Mouse (Mus musculus): Measurements from ENCODE around the gene Hoxb4. TPM values are rescaled to one million over a fixed set of nuclear protein-coding genes. Genes with fewer than 3 reads are reported as not detected.

The Hoxb4 gene
- polyA plus RNA-seq, 1 experiment from 2014 or later: 0.77 TPM

- Histone ChIP-seq H3K9me3 (replicated peaks; ENCODE audit: control insufficient read depth, low read length) (no peaks in the 10 kb centered on the region), H3K27ac (ENCODE audit: low read depth, low read length) (no peak overlapping the region), H3K36me3 (ENCODE audit: control insufficient read depth, insufficient read depth, low read length) (no peaks in the 10 kb centered on the region), H3K4me1 (ENCODE audit: control insufficient read depth, insufficient read depth, low read length) (peaks cover 15% of the 10 kb centered on the region; the same call in 1 of the 2 replicates), H3K27me3 (ENCODE audit: control insufficient read depth, insufficient read depth, low read length) (peaks cover 96% of the 10 kb centered on the region), H3K4me3 (ENCODE audit: low read depth, low read length) (peak overlapping the region; percentile 22; the same call in 1 of the 2 replicates), H3K4me2 (peak overlapping the region; percentile 31), H3K9ac (ENCODE audit: low read depth, low read length) (no peak overlapping the region)
- WGBS (ENCODE audit: insufficient replicate concordance): under 1% methylated on average over 49 of the region's 49 CpGs
- 0 out of 2 replicates have a peak, but pooled peaks have one; percentile 23 for ATAC-seq (replicated peaks; ENCODE audit: insufficient number of reproducible peaks, low FRiP score, low TSS enrichment)
Measured at GRCm38 (mm10) chr11:96282795-96283430, 35.2 kb upstream of the Hoxb4 start.

DNA sequence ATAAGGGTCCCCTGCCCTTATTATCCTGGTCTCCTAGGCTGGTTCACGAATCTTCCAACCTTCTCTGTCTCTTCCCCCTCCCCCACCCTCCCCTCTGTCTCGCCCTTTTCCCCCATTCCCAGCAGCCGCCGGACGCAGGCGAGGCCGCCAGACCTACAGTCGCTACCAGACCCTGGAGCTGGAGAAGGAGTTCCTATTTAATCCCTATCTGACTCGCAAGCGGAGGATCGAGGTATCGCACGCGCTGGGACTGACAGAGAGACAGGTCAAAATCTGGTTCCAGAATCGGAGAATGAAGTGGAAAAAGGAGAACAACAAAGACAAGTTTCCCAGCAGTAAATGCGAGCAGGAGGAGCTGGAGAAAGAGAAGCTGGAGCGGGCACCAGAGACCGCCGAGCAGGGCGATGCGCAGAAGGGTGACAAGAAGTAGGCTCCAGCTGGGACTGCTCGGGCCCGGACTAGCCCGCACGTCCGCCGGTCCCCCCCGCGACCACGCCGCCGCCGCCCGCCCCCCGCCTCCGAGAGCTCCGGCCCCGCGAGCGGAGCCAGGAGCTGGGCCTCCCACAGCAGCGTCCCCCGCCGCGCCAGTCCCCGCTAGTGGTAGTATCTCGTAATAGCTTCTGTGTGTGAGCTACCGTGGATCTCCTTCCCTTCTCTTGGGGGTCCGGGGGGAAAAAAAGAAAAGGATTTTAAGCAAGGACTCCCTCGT, 33.9 kb upstream of the Hoxb4 start:
- Histone ChIP-seq H3K4me1 (ENCODE audit: control insufficient read depth, insufficient read depth, low read length) (peaks cover 15% of the 10 kb centered on the region; the same call in 1 of the 2 replicates), H3K9me3 (replicated peaks; ENCODE audit: control insufficient read depth, low read length) (no peaks in the 10 kb centered on the region), H3K4me3 (ENCODE audit: low read depth, low read length) (peak overlapping the region; percentile 40), H3K4me2 (peak overlapping the region; percentile 71), H3K27ac (ENCODE audit: low read depth, low read length) (no peak overlapping the region), H3K27me3 (ENCODE audit: control insufficient read depth, insufficient read depth, low read length) (peaks cover 98% of the 10 kb centered on the region), H3K9ac (ENCODE audit: low read depth, low read length) (no peak overlapping the region), H3K36me3 (ENCODE audit: control insufficient read depth, insufficient read depth, low read length) (no peaks in the 10 kb centered on the region)
- WGBS (ENCODE audit: insufficient replicate concordance): under 1% methylated on average over 49 of the region's 49 CpGs
- no peak for ATAC-seq (replicated peaks; ENCODE audit: insufficient number of reproducible peaks, low FRiP score, low TSS enrichment)

DNA sequence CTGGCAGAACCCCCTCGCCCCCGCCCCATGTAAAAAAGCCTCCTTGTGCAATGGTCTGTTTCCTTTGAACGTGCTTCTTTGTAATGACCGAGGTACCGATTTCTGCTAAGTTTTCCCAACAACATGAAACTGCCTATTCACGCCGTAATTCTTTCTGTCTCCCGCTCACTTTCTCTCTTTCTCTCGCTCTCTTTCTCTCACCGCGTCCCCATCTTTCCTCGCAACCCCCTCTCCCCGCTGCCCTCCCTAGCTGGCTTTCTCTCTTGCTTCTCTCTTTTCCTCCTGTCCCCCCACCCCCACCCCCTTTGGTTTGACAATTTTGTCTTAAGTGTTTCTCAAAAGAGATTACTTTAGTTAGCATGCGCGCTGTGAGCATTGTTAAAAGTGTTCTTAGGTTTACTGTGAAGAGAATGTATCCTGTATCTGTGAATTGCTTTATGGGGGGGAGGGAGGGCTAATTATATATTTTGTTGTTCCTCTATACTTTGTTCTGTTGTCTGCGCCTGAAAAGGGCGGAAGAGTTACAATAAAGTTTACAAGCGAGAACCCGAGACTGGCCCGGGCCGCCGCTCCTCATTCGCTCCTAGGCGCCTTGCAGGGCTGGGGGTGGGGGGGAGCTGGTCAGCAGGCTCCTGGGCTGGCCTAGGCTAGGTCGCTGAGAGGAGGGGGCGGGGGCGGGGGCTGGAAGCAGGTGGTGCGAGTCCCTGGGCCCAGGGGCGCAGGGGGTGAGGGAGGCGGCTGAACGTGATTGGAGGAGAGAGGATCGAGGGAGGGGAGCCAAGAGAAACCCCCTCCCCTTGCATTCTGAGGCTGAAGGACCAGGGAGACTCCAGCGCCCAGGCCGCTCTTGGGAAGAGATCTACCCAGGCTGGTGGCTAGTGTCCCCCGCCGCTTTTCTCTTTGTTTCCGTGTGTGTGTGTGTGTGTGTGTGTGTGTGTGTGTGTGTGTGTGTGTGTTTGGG, 33.0 kb upstream of the Hoxb4 start:
- Histone ChIP-seq H3K9ac (ENCODE audit: low read depth, low read length) (no peak overlapping the region), H3K9me3 (replicated peaks; ENCODE audit: control insufficient read depth, low read length) (no peaks in the 10 kb centered on the region), H3K4me1 (ENCODE audit: control insufficient read depth, insufficient read depth, low read length) (peaks cover 15% of the 10 kb centered on the region; the same call in 1 of the 2 replicates), H3K27ac (ENCODE audit: low read depth, low read length) (no peak overlapping the region), H3K4me3 (ENCODE audit: low read depth, low read length) (peak overlapping the region; percentile 40), H3K4me2 (peak overlapping the region; percentile 71), H3K36me3 (ENCODE audit: control insufficient read depth, insufficient read depth, low read length) (no peaks in the 10 kb centered on the region), H3K27me3 (ENCODE audit: control insufficient read depth, insufficient read depth, low read length) (peaks cover 98% of the 10 kb centered on the region)
- ATAC-seq (replicated peaks; ENCODE audit: insufficient number of reproducible peaks, low FRiP score, low TSS enrichment): no peak
- WGBS (ENCODE audit: insufficient replicate concordance): under 1% methylated on average over 32 of the region's 37 CpGs

GRCm38 (mm10) chr11:96285771-96286738, 32.0 kb upstream of the Hoxb4 start, which contains the start of gene Hoxb7:
Gene Hoxb7 (plus strand): TSS chr11:96286623.
- WGBS (ENCODE audit: insufficient replicate concordance): 2% methylated on average over 43 of the region's 43 CpGs
- Histone ChIP-seq H3K9ac (ENCODE audit: low read depth, low read length) (no peak within 1 kb of the TSS), H3K27ac (ENCODE audit: low read depth, low read length) (no peak within 1 kb of the TSS), H3K4me3 (ENCODE audit: low read depth, low read length) (peak within 1 kb of the TSS; percentile 35), H3K36me3 (ENCODE audit: control insufficient read depth, insufficient read depth, low read length) (no peaks in the 10 kb centered on the region), H3K9me3 (replicated peaks; ENCODE audit: control insufficient read depth, low read length) (no peaks in the 10 kb centered on the region), H3K4me2 (peak within 1 kb of the TSS; percentile 53), H3K4me1 (ENCODE audit: control insufficient read depth, insufficient read depth, low read length) (peaks cover 15% of the 10 kb centered on the region; the same call in 1 of the 2 replicates), H3K27me3 (ENCODE audit: control insufficient read depth, insufficient read depth, low read length) (peaks cover 98% of the 10 kb centered on the region)
- no peak for ATAC-seq (replicated peaks; ENCODE audit: insufficient number of reproducible peaks, low FRiP score, low TSS enrichment)

DNA sequence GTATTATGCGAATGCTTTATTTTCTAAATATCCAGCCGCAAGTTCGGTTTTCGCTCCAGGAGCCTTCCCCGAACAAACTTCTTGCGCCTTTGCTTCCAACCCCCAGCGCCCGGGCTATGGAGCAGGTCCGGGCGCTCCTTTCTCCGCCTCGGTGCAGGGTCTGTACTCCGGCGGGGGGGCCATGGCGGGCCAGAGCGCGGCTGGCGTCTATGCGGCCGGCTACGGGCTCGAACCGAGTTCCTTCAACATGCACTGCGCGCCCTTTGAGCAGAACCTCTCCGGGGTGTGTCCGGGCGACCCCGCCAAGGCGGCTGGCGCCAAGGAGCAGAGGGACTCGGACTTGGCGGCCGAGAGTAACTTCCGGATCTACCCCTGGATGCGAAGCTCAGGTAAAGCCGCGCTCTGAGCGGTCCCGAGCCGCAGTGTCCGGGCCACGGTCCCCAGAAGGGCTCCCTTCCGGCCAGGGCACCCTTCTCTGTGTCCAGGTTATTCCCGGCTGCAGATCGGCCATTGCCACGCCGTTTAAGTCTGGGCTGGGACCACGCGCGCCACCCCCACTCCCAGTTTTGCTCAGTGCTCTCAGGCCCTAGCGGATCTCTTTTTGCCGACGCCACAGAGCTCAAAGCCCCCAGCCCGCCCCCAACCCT, 31.2 kb upstream of the Hoxb4 start:
- peaks cover 15% of the 10 kb centered on the region; the same call in 1 of the 2 replicates for H3K4me1 ChIP-seq (ENCODE audit: control insufficient read depth, insufficient read depth, low read length)
- peaks cover 96% of the 10 kb centered on the region for H3K27me3 ChIP-seq (ENCODE audit: control insufficient read depth, insufficient read depth, low read length)
- no peak overlapping the region for H3K9ac ChIP-seq (ENCODE audit: low read depth, low read length)
- no peak overlapping the region for H3K27ac ChIP-seq (ENCODE audit: low read depth, low read length)
- H3K9me3 ChIP-seq (replicated peaks; ENCODE audit: control insufficient read depth, low read length): no peaks in the 10 kb centered on the region
- H3K4me2 ChIP-seq: peak overlapping the region; percentile 53
- peak overlapping the region; percentile 35 for H3K4me3 ChIP-seq (ENCODE audit: low read depth, low read length)
- no peak for ATAC-seq (replicated peaks; ENCODE audit: insufficient number of reproducible peaks, low FRiP score, low TSS enrichment)
- H3K36me3 ChIP-seq (ENCODE audit: control insufficient read depth, insufficient read depth, low read length): no peaks in the 10 kb centered on the region
- 1% methylated on average over 49 of the region's 55 CpGs for WGBS (ENCODE audit: insufficient replicate concordance)

DNA sequence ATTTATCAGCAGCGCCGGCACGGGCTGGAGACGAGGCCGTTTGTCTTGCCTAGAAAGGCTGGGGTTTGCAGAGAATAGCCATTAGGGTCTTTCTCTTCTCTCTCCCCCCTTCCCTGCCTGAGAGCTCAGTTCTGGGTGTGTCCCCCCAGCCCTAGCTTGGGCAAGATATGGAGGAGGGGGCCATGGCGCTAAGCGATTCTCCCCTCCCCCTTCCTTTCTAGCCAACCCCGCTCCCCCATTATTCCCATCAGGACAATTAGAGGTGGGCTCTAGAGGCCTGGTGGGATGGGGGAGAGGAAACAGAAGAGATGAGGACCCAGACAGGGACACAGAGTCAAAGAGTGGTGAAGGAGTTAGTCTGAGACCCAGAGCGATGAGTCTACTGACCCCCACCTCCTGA, 30.7 kb upstream of the Hoxb4 start:
- Histone ChIP-seq H3K27me3 (ENCODE audit: control insufficient read depth, insufficient read depth, low read length) (peaks cover 96% of the 10 kb centered on the region), H3K4me3 (ENCODE audit: low read depth, low read length) (no peak overlapping the region), H3K9ac (ENCODE audit: low read depth, low read length) (no peak overlapping the region), H3K4me2 (peak overlapping the region; percentile 53), H3K36me3 (ENCODE audit: control insufficient read depth, insufficient read depth, low read length) (no peaks in the 10 kb centered on the region), H3K4me1 (ENCODE audit: control insufficient read depth, insufficient read depth, low read length) (peaks cover 15% of the 10 kb centered on the region; the same call in 1 of the 2 replicates), H3K9me3 (replicated peaks; ENCODE audit: control insufficient read depth, low read length) (no peaks in the 10 kb centered on the region), H3K27ac (ENCODE audit: low read depth, low read length) (no peak overlapping the region)
- ATAC-seq (replicated peaks; ENCODE audit: insufficient number of reproducible peaks, low FRiP score, low TSS enrichment): no peak
- WGBS (ENCODE audit: insufficient replicate concordance): under 1% methylated on average over 9 of the region's 9 CpGs

DNA sequence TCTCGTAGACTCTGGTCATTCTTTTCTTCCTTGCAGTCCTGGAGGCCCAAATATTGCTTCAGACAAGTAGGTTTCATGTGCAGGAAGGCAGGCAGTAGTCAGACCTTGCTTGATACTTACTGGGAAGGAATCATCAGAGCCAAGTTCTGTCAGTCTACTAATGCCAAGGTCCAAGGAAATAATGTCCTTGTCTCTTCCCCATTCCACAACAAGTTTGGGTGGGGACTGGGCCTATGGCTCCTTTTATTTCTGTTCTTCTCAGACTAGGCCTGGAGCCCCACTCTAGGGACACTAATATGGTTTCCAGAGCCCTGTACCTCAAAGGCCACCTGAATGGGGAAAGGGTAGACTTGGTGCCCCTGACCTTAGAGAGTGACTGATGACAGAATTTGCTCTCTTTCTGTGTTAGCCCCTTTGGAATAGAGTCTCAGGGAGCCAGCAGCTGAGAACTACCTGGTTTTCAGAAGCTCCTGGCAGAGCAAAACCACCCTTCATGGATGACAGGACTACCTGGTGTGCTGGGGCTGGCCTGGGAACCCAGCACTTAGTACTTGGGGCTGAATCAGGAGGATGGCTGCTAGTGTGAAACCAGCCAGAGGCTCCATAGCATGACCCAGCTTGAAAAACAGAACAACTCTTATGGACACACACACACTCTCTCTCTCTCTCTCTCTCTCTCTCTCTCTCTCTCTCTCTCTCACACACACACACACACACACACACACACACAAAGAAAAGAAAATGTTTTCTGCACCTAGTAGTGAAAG, 29.4 kb upstream of the Hoxb4 start:
- no peak overlapping the region for H3K27ac ChIP-seq (ENCODE audit: low read depth, low read length)
- ATAC-seq (replicated peaks; ENCODE audit: insufficient number of reproducible peaks, low FRiP score, low TSS enrichment): no peak
- no peak overlapping the region for H3K9ac ChIP-seq (ENCODE audit: low read depth, low read length)
- H3K4me1 ChIP-seq (ENCODE audit: control insufficient read depth, insufficient read depth, low read length): peaks cover 11% of the 10 kb centered on the region; the same call in 1 of the 2 replicates
- no peak overlapping the region for H3K4me2 ChIP-seq
- no peak overlapping the region for H3K4me3 ChIP-seq (ENCODE audit: low read depth, low read length)
- no peaks in the 10 kb centered on the region for H3K36me3 ChIP-seq (ENCODE audit: control insufficient read depth, insufficient read depth, low read length)
- H3K9me3 ChIP-seq (replicated peaks; ENCODE audit: control insufficient read depth, low read length): no peaks in the 10 kb centered on the region
- WGBS (ENCODE audit: insufficient replicate concordance): 3% methylated on average over 1 of the region's 1 CpGs
- H3K27me3 ChIP-seq (ENCODE audit: control insufficient read depth, insufficient read depth, low read length): peaks cover 96% of the 10 kb centered on the region
